Mouse (Mus musculus): ENCODE results near the gene Msx3.

DNA sequence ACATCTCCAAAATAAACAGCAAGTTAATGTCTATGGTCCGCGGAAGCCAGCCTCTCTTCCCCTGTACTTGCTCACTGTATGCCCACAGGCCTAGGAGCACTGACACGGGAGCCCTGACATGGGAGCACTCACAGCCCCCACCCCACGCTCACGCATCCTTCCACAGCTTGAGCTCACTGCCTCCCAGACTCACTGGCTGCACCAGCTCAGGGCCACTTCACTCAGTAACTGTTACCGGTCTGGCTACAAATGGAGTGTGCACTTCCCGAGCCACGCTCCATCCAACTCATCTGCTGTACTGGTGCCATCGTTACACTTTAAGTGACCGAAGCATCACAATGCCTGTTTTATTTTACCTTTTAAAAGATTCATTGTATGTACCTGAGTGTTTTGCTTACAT lies 16.5 kb downstream of the Msx3 start:
- TF ChIP-seq CTCF (IDR thresholded peaks at IDR 0.05; ENCODE audit: insufficient read depth, low read length) (no peak), POLR2A (IDR thresholded peaks at IDR 0.05; ENCODE audit: borderline replicate concordance, extremely low read depth, low read depth, low read length) (no peak)

Measured in lung, adult 2 months (tissue).